Mouse (Mus musculus) thymus, postnatal 14 days (tissue): ENCODE results near the gene Aldh5a1.

Source experiments
- DNase-seq: peaks from one replicate; pipeline ENCODE4 v3.0.0; 2021

The Aldh5a1 gene

GRCm38 (mm10) chr13:24862021-24862420 lies 75.4 kb downstream of the Aldh5a1 start:
- no peak for DNase-seq

GRCm38 (mm10) chr13:24861084-24861483 lies 76.4 kb downstream of the Aldh5a1 start:
- no peak for DNase-seq

GRCm38 (mm10) chr13:24859115-24859514 lies 78.3 kb downstream of the Aldh5a1 start:
- DNase-seq: no peak
